Mouse (Mus musculus) CH12.LX (cell line): Measurements from ENCODE around the gene Hepacam2.

Source experiments
- CHD2 ChIP-seq: IDR thresholded peaks from 2 replicates; pipeline ENCODE4 v1.6.1; 2011; ENCODE audit warnings: low read length, improper control_type of control experiment
- CTCF ChIP-seq, 2 experiments: IDR thresholded peaks in 1 of 2; conservative IDR thresholded peaks in 1 of 2; 2 replicates each; pipeline ENCODE4 v1.5.1; 2011 to 2012; ENCODE audit warnings: low read depth in 2 of 2, low read length in 2 of 2, improper control_type of control experiment in 1 of 2, inconsistent platforms in 1 of 2, mild to moderate bottlenecking in 1 of 2, moderate library complexity in 1 of 2
- ELF1 ChIP-seq: IDR thresholded peaks from 2 replicates; pipeline ENCODE4 v1.6.1; 2014; ENCODE audit warnings: low read depth, mild to moderate bottlenecking, inconsistent platforms, low read length, improper control_type of control experiment
- GABPA ChIP-seq: IDR thresholded peaks from 2 replicates; pipeline ENCODE4 v1.6.1; 2012; ENCODE audit warnings: low read depth, low read length, improper control_type of control experiment, inconsistent platforms; ENCODE audit not compliant: insufficient replicate concordance
- JUND ChIP-seq: conservative IDR thresholded peaks from 2 replicates; pipeline ENCODE4 v1.6.1; 2011; ENCODE audit warnings: low read depth, low read length, improper control_type of control experiment
- MAFK ChIP-seq: IDR thresholded peaks from 2 replicates; pipeline ENCODE4 v1.6.1; 2011; ENCODE audit warnings: low read length, improper control_type of control experiment; ENCODE audit not compliant: insufficient replicate concordance
- MAX ChIP-seq: IDR thresholded peaks from 2 replicates; pipeline ENCODE4 v1.6.1; 2011; ENCODE audit warnings: low read length, improper control_type of control experiment
- POLR2A ChIP-seq: IDR thresholded peaks from 2 replicates; pipeline ENCODE4 v1.6.1; 2011; ENCODE audit warnings: low read depth, mild to moderate bottlenecking, improper control_type of control experiment, low read length
- SIN3A ChIP-seq: IDR thresholded peaks from 2 replicates; pipeline ENCODE4 v1.6.1; 2012; ENCODE audit warnings: low read length, improper control_type of control experiment, inconsistent platforms
- TBP ChIP-seq: conservative IDR thresholded peaks from 2 replicates; pipeline ENCODE4 v1.6.1; 2011; ENCODE audit warnings: low read depth, low read length, improper control_type of control experiment
- UBTF ChIP-seq: IDR thresholded peaks from 2 replicates; pipeline ENCODE4 v1.6.1; 2012; ENCODE audit warnings: low read depth, mild to moderate bottlenecking, inconsistent platforms, low read length, improper control_type of control experiment, moderate library complexity
- ZKSCAN1 ChIP-seq: IDR thresholded peaks from 2 replicates; pipeline ENCODE4 v1.6.1; 2012; ENCODE audit warnings: low read depth, inconsistent platforms, low read length, improper control_type of control experiment, borderline replicate concordance
- ZMIZ1 ChIP-seq: IDR thresholded peaks from 2 replicates; pipeline ENCODE4 v1.6.1; 2012; ENCODE audit warnings: low read depth, mild to moderate bottlenecking, inconsistent platforms, low read length, improper control_type of control experiment

- TF ChIP-seq CTCF (conservative IDR thresholded peaks at IDR 0.05 in 1 of 2, IDR thresholded peaks at IDR 0.05 in 1 of 2; ENCODE audit: low read depth in 2 of 2, low read length in 2 of 2) (no peak), POLR2A (no peak), SIN3A (no peak), TBP (no peak), ELF1 (no peak), ZKSCAN1 (no peak), MAFK (no peak), MAX (no peak), JUND (no peak), UBTF (no peak), CHD2 (no peak), GABPA (no peak), ZMIZ1 (no peak)
These were observed 41.4 kb upstream of the Hepacam2 start for GRCm38 (mm10) chr6:3539470-3539869.
